ENCODE assay signal across 10 mouse cellular contexts in genomic region chr13:52079678-52080246, GRCm38 (mm10).
DNase-seq lines count a peak whose midpoint lies in the region; ATAC-seq lines count a peak whose summit lies in the region.
"Had no signal": no experiment of that assay in that cellular context is flagged by ENCODE, and none has a peak within 500 bp of the region (broad histone marks: within the 10 kb centered on the region; RNA-seq: fewer than 3 reads in every experiment).

No protein-coding gene starts in this region.

- H3K9ac ChIP-seq in embryonic facial prominence, embryonic 14.5 days (ENCODE audit: low read depth, low read length): no peak overlapping the region
- no peak overlapping the region for H3K9ac ChIP-seq in hindbrain, embryonic 13.5 days
- H3K9ac ChIP-seq: liver, embryonic 12.5 days had no signal

- no peaks in the 10 kb centered on the region for H3K27me3 ChIP-seq in embryonic facial prominence, embryonic 14.5 days (replicated peaks; ENCODE audit: control insufficient read depth, insufficient read depth, low read length)
- H3K27me3 ChIP-seq in hindbrain, embryonic 13.5 days: 0 out of 2 replicates have a peak, but pooled peaks cover 3% of the 10 kb centered on the region

- H3K36me3 ChIP-seq in embryonic facial prominence, embryonic 14.5 days (ENCODE audit: control insufficient read depth, insufficient read depth, low read length): no peaks in the 10 kb centered on the region
- no peaks in the 10 kb centered on the region for H3K36me3 ChIP-seq in hindbrain, embryonic 13.5 days
- H3K36me3 ChIP-seq: G1E; liver, embryonic 12.5 days had no signal

- DNase-seq in left cerebral cortex, adult 18-20 months (ENCODE audit: low spot score in 2 of 2): peak; percentile 3 to 15
- DNase-seq in left cerebral cortex, postnatal 4 days: no peak
- peak; percentile 92 for DNase-seq in embryonic facial prominence, embryonic 14.5 days (ENCODE audit: low spot score)
- peak; percentile 84 to 88 for DNase-seq in heart, postnatal 10 days
- DNase-seq in lung, postnatal 25 days (ENCODE audit: low spot score): peak; percentile 37
- DNase-seq in thymus, postnatal 0 days (ENCODE audit: low spot score): no peak

- no peak overlapping the region for H3K4me3 ChIP-seq in embryonic facial prominence, embryonic 14.5 days (ENCODE audit: low read depth, low read length)
- no peak overlapping the region for H3K4me3 ChIP-seq in hindbrain, embryonic 13.5 days
- H3K4me3 ChIP-seq: liver, embryonic 12.5 days had no signal

- no peaks in the 10 kb centered on the region for H3K9me3 ChIP-seq in embryonic facial prominence, embryonic 14.5 days (ENCODE audit: control insufficient read depth, low read length)
- no peaks in the 10 kb centered on the region for H3K9me3 ChIP-seq in hindbrain, embryonic 13.5 days
- H3K9me3 ChIP-seq: G1E; liver, embryonic 12.5 days had no signal

- peak overlapping the region; percentile 29 for H3K4me2 ChIP-seq in embryonic facial prominence, embryonic 14.5 days (ENCODE audit: low read depth, low read length)
- H3K4me2 ChIP-seq in hindbrain, embryonic 13.5 days: no peak overlapping the region
- H3K4me2 ChIP-seq: liver, embryonic 12.5 days had no signal

- H3K4me1 ChIP-seq in embryonic facial prominence, embryonic 14.5 days (ENCODE audit: control insufficient read depth, insufficient read depth, low read length): peaks cover 25% of the 10 kb centered on the region
- H3K4me1 ChIP-seq in hindbrain, embryonic 13.5 days (replicated peaks): peaks cover 6% of the 10 kb centered on the region

- intact Hi-C loops in left cerebral cortex, postnatal 4 days (cut with DNase I): no loop called here
- intact Hi-C loops in heart, postnatal 10 days (cut with DNase I): loop anchor here (2.0 kb wide), 1 partner anchor 233 kb away; the partner anchor contains the start of gene Gadd45g

- 25% methylated on average over 14 of the region's 14 CpGs for WGBS in embryonic facial prominence, embryonic 14.5 days
- WGBS in hindbrain, embryonic 13.5 days: 67% methylated on average over 14 of the region's 14 CpGs

- H3K27ac ChIP-seq in embryonic facial prominence, embryonic 14.5 days (replicated peaks; ENCODE audit: low read depth, low read length): peak overlapping the region; percentile 70
- H3K27ac ChIP-seq in hindbrain, embryonic 13.5 days: no peak overlapping the region
- H3K27ac ChIP-seq: liver, embryonic 12.5 days had no signal

- ATAC-seq in embryonic facial prominence, embryonic 14.5 days (ENCODE audit: low read depth): peak; percentile 82
- ATAC-seq in inflammation-experienced regulatory T-cells, adult 6 months: no peak
- no peak for ATAC-seq in hindbrain, embryonic 13.5 days (ENCODE audit: low FRiP score)
- ATAC-seq: liver, embryonic 12.5 days had no signal

Comparison
In these comparisons a context has a peak if more than half of its experiments do, and no peak if none do; other contexts are left out.
1. DNase-seq: peak in left cerebral cortex, adult 18-20 months (2 of 2), embryonic facial prominence, embryonic 14.5 days (single experiment), heart, postnatal 10 days (2 of 2) and lung, postnatal 25 days (single experiment); none in left cerebral cortex, postnatal 4 days (single experiment) and thymus, postnatal 0 days (single experiment).